Mouse (Mus musculus): ENCODE results near the gene Spint1.

Spint1 gene

DNA sequence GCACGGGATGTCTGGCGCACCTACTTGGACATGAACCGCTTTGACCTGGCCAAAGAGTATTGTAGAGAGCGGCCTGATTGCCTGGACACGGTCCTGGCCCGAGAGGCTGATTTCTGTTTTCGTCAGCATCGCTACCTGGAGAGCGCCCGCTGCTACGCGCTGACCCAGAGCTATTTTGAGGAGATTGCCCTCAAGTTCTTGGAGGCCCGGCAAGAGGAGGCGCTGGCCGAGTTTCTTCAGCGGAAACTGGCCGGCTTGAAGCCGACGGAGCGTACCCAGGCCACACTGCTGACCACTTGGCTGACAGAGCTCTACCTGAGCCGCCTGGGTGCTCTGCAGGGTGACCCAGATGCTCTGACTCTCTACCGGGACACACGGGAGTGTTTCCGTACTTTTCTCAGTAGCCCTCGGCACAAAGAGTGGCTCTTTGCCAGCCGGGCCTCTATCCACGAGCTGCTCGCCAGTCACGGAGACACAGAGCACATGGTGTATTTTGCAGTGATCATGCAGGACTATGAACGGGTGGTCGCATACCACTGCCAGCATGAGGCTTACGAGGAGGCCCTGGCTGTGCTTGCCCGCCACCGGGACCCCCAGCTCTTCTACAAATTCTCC, 56.7 kb downstream of the Spint1 start:
- DNase-seq (ENCODE audit: low spot score) = no peak

DNA sequence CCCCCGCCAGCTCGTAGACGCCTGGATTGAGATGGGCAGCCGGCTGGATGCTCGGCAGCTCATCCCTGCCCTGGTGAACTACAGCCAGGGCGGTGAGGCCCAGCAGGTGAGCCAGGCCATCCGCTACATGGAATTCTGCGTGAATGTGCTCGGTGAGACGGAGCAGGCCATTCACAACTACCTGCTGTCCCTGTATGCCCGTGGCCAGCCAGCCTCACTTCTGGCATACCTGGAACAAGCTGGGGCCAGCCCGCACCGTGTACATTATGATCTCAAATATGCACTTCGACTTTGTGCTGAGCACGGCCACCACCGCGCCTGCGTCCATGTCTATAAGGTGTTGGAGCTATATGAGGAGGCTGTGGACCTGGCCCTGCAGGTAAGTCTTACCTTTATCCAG, 57.2 kb downstream of the Spint1 start:
- no peak for DNase-seq (ENCODE audit: low spot score)

DNA sequence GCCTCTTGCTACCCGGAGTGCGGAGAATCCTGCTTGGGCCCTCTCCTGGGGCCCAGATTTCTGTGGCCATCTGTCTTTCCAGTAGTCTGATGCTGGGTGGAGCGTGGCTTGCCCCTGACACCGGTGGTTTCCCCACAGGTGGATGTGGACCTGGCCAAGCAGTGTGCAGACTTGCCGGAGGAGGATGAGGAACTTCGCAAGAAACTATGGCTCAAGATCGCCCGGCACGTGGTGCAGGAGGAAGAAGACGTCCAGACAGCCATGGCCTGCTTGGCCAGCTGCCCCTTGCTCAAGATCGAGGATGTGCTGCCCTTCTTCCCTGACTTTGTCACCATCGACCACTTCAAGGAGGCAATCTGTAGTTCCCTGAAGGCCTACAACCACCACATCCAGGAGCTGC, 59.6 kb downstream of the Spint1 start:
- DNase-seq (ENCODE audit: low spot score) = no peak

DNA sequence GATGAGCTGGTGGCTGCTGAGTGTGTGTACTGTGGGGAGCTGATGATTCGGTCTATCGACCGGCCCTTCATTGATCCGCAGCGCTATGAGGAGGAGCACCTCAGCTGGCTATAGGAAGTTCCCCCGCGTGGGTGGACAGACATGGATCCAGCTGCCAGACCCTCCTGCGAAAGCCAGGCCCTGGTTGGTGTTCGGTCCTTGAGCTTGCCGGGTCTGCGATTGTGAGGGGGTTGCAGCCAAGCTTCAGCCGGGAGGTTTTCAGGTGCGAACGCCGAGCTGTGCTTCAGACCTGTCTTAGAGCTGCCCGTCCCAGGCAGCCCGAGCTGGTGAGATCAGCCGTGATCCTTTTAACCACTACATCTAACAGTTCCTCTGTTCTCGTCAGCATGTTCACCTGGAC, 60.3 kb downstream of the Spint1 start:
- no peak for DNase-seq (ENCODE audit: low spot score)

DNA sequence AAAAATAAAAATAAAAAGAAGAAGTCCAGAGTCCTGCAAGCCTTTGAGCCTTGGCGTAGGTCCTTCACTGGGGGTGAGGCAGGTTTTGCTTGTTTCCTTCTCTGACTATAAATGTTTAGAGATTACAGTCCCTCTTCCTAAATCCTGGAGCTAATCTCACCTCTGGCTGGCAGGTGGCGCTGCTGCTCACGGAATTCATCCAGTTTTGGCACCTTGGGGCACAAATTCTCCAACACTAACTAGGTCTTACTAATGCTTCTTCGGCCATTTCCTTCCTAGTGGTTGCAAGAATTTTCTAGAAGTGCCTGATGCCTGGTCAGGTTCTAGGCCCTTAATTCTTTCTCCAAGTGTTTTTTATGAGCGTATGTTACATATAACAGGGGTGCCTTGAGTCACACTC, 61.2 kb downstream of the Spint1 start:
- DNase-seq (ENCODE audit: low spot score) = peak; percentile 43

DNA sequence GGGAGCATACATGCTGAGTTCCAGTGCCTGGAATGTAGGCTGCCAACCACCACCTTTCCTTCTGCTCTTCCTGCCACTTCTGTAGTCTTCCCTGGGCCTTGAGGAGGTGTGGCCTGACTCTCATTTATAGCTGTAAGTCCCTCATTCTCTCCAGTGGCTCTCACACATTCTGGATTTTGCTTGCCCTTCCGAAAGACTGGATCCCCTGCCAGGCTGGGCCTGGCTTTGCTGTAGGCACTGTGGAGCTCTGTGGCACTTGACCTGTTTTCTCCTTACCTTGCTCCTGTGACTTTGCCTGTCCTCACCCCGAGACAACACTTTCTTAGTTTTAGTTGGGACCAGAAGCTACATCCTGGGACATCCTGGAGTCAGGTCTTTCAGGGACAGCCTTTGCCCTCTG, 61.7 kb downstream of the Spint1 start:
- DNase-seq (ENCODE audit: low spot score) = no peak

Measured in yolk sac, embryonic 10.5 days (tissue).